Mouse (Mus musculus): ENCODE data around the gene Taok3. TPM values are rescaled to one million over a fixed set of nuclear protein-coding genes. Genes with fewer than 3 reads are reported as not detected.

Taok3 gene
- total and polyA plus RNA-seq, 3 experiments = 32.1 to 79.2 TPM; not detected in 1

- Histone ChIP-seq H3K9me3 (replicated peaks; ENCODE audit: insufficient read depth, low read length) (no peaks in the 10 kb centered on the region), H3K4me1 (ENCODE audit: control insufficient read depth in 1 of 2, insufficient read depth in 2 of 2, low read length in 2 of 2) (no peaks in the 10 kb centered on the region), H3K27ac (ENCODE audit: control insufficient read depth, low read depth, low read length) (no peak overlapping the region), H3K36me3 (ENCODE audit: control insufficient read depth in 1 of 2, insufficient read depth in 2 of 2, low read length in 2 of 2) (no peaks in the 10 kb centered on the region), H3K4me3 (ENCODE audit: control insufficient read depth in 1 of 2, insufficient read depth in 1 of 2, low read depth in 2 of 2, low read length in 2 of 2) (no peak overlapping the region), H3K79me2 (ENCODE audit: control insufficient read depth, insufficient read depth, low read length, poor library complexity) (no peaks in the 10 kb centered on the region), H3K27me3 (ENCODE audit: control insufficient read depth in 1 of 2, insufficient read depth in 2 of 2, low read length in 2 of 2) (no peaks in the 10 kb centered on the region), H3K9ac (ENCODE audit: control insufficient read depth, low read depth, low read length, poor library complexity, severe bottlenecking) (no peak overlapping the region)
- TF ChIP-seq POLR2AphosphoS5 (IDR thresholded peaks at IDR 0.05; ENCODE audit: borderline replicate concordance, low read depth, low read length) (no peak), TAL1 (IDR thresholded peaks at IDR 0.05; ENCODE audit: low read length) (peak; percentile 45; the same call in 1 of the 2 replicates), SMC3 (IDR thresholded peaks at IDR 0.05; ENCODE audit: low read depth, low read length) (no peak), CTCF (IDR thresholded peaks at IDR 0.05 in 2 of 3, conservative IDR thresholded peaks at IDR 0.05 in 1 of 3; ENCODE audit: control insufficient read depth in 1 of 3, insufficient read depth in 1 of 3, low read depth in 2 of 3, low read length in 3 of 3, poor library complexity in 1 of 3, severe bottlenecking in 1 of 3) (peak in 1 of 3 experiments; percentile 33; a peak in 2 of 6 replicates), NELFE (IDR thresholded peaks at IDR 0.05; ENCODE audit: low read depth, low read length) (no peak), USF2 (IDR thresholded peaks at IDR 0.05; ENCODE audit: borderline replicate concordance in 1 of 2, insufficient read depth in 1 of 2, low read depth in 1 of 2, low read length in 2 of 2) (no peak), ELF1 (IDR thresholded peaks at IDR 0.05; ENCODE audit: low read depth, low read length) (no peak), MYC (IDR thresholded peaks at IDR 0.05; ENCODE audit: low read depth, low read length) (no peak), CHD2 (IDR thresholded peaks at IDR 0.05; ENCODE audit: low read length) (no peak), POLR2AphosphoS2 (IDR thresholded peaks at IDR 0.05; ENCODE audit: low read length) (no peak), ZMIZ1 (IDR thresholded peaks at IDR 0.05; ENCODE audit: low read depth, low read length) (no peak), ETS1 (IDR thresholded peaks at IDR 0.05; ENCODE audit: low read depth, low read length) (peak; percentile 43; the same call in 1 of the 2 replicates), TCF12 (IDR thresholded peaks at IDR 0.05; ENCODE audit: low read depth, low read length) (peak; percentile 35), RAD21 (IDR thresholded peaks at IDR 0.05; ENCODE audit: low read depth, low read length) (no peak; the same call in 1 of the 2 replicates), GATA1 (IDR thresholded peaks at IDR 0.05; ENCODE audit: low read depth, low read length) (peak; percentile 66), NRF1 (IDR thresholded peaks at IDR 0.05; ENCODE audit: insufficient read depth, low read depth, low read length, poor library complexity, severe bottlenecking) (no peak)
- peak; percentile 43 for DNase-seq (ENCODE audit: low read depth, low spot score)
Observed at GRCm38 (mm10) chr5:117306826-117307225, 186.9 kb downstream of the Taok3 start.

GRCm38 (mm10) chr5:117307699-117308098, 187.8 kb downstream of the Taok3 start:
- Histone ChIP-seq H3K79me2 (ENCODE audit: control insufficient read depth, insufficient read depth, low read length, poor library complexity) (no peaks in the 10 kb centered on the region), H3K4me1 (ENCODE audit: control insufficient read depth in 1 of 2, insufficient read depth in 2 of 2, low read length in 2 of 2) (no peaks in the 10 kb centered on the region), H3K27me3 (ENCODE audit: control insufficient read depth in 1 of 2, insufficient read depth in 2 of 2, low read length in 2 of 2) (no peaks in the 10 kb centered on the region), H3K9me3 (replicated peaks; ENCODE audit: insufficient read depth, low read length) (no peaks in the 10 kb centered on the region), H3K36me3 (ENCODE audit: control insufficient read depth in 1 of 2, insufficient read depth in 2 of 2, low read length in 2 of 2) (no peaks in the 10 kb centered on the region), H3K9ac (ENCODE audit: control insufficient read depth, low read depth, low read length, poor library complexity, severe bottlenecking) (peak overlapping the region; percentile 16), H3K4me3 (ENCODE audit: control insufficient read depth in 1 of 2, insufficient read depth in 1 of 2, low read depth in 2 of 2, low read length in 2 of 2) (peak overlapping the region; percentile 48 to 67), H3K27ac (ENCODE audit: control insufficient read depth, low read depth, low read length) (no peak overlapping the region)
- DNase-seq (ENCODE audit: low read depth, low spot score) = peak; percentile 92
- TF ChIP-seq ZNF384 (IDR thresholded peaks at IDR 0.05; ENCODE audit: low read depth, low read length) = 0 out of 2 replicates have a peak, but pooled peaks have one; percentile 10
- TF ChIP-seq POLR2A (IDR thresholded peaks at IDR 0.05; ENCODE audit: control insufficient read depth in 1 of 2, insufficient read depth in 1 of 2, low read depth in 1 of 2, low read length in 2 of 2, poor library complexity in 1 of 2) = no peak
- TF ChIP-seq SIN3A (IDR thresholded peaks at IDR 0.05; ENCODE audit: low read length) = peak; percentile 54
- TF ChIP-seq ELF1 (IDR thresholded peaks at IDR 0.05; ENCODE audit: low read depth, low read length) = peak; percentile 62; the same call in 1 of the 2 replicates
- TF ChIP-seq MAZ (IDR thresholded peaks at IDR 0.05; ENCODE audit: low read depth, low read length) = peak; percentile 81; the same call in 1 of the 2 replicates
- no peak for TF ChIP-seq GABPA (IDR thresholded peaks at IDR 0.05; ENCODE audit: low read depth, low read length)
- TF ChIP-seq RCOR1 (IDR thresholded peaks at IDR 0.05; ENCODE audit: low read depth, low read length) = 0 out of 2 replicates have a peak, but pooled peaks have one; percentile 47
- peak; percentile 83 for TF ChIP-seq ZC3H11A (IDR thresholded peaks at IDR 0.05; ENCODE audit: low read depth, low read length)
- peak; percentile 74 for TF ChIP-seq RAD21 (IDR thresholded peaks at IDR 0.05; ENCODE audit: low read depth, low read length)
- peak; percentile 91 to 99 (median 92) for TF ChIP-seq CTCF (IDR thresholded peaks at IDR 0.05 in 2 of 3, conservative IDR thresholded peaks at IDR 0.05 in 1 of 3; ENCODE audit: control insufficient read depth in 1 of 3, insufficient read depth in 1 of 3, low read depth in 2 of 3, low read length in 3 of 3, poor library complexity in 1 of 3, severe bottlenecking in 1 of 3)
- TF ChIP-seq POLR2AphosphoS2 (IDR thresholded peaks at IDR 0.05; ENCODE audit: low read length) = no peak
- no peak for TF ChIP-seq NRF1 (IDR thresholded peaks at IDR 0.05; ENCODE audit: insufficient read depth, low read depth, low read length, poor library complexity, severe bottlenecking)
- peak; percentile 44 for TF ChIP-seq HCFC1 (IDR thresholded peaks at IDR 0.05; ENCODE audit: low read depth, low read length)
- peak; percentile 85 for TF ChIP-seq SMC3 (IDR thresholded peaks at IDR 0.05; ENCODE audit: low read depth, low read length)
